Mouse (Mus musculus): Measurements from ENCODE around the gene Pgr15l. TPM values are rescaled to one million over a fixed set of nuclear protein-coding genes. Genes with fewer than 3 reads are reported as not detected.

Pgr15l gene
- not detected in 2 replicates for polyA plus RNA-seq (2015; fragmentation: Nextera tagmentation; extraction: Ambion mirVana)

GRCm38 (mm10) chrX:97072369-97072768, at the start of gene Pgr15l:
Gene Pgr15l, plus strand, starts transcription at chrX:97072596.
- ATAC-seq (ENCODE audit: low read depth), result no peak
- no peak within 1 kb of the TSS for H3K4me2 ChIP-seq (ENCODE audit: low read depth, low read length)
- no peak within 1 kb of the TSS for H3K27ac ChIP-seq (ENCODE audit: low read length)
- no peaks in the 10 kb centered on the region for H3K4me1 ChIP-seq (ENCODE audit: control insufficient read depth, low read depth, low read length)
- H3K36me3 ChIP-seq (ENCODE audit: control insufficient read depth, insufficient read depth), result no peaks in the 10 kb centered on the region
- no peak within 1 kb of the TSS for H3K4me3 ChIP-seq (ENCODE audit: low read depth, low read length)
- no peaks in the 10 kb centered on the region for H3K9me3 ChIP-seq (replicated peaks; ENCODE audit: control insufficient read depth, low read length)
- 20% methylated on average over 20 of the region's 20 CpGs for WGBS (ENCODE audit: insufficient replicate concordance)
- H3K27me3 ChIP-seq (ENCODE audit: control insufficient read depth, insufficient read depth, low read depth, low read length), result no peaks in the 10 kb centered on the region
- no peak within 1 kb of the TSS for H3K9ac ChIP-seq (ENCODE audit: low read depth, low read length)

GRCm38 (mm10) chrX:97027540-97027939, 44.9 kb upstream of the Pgr15l start:
- no peak for ATAC-seq (ENCODE audit: low read depth)

GRCm38 (mm10) chrX:97069816-97070215, 2.6 kb upstream of the Pgr15l start:
- Histone ChIP-seq H3K4me3 (ENCODE audit: low read depth, low read length) (no peak overlapping the region), H3K36me3 (ENCODE audit: control insufficient read depth, insufficient read depth) (no peaks in the 10 kb centered on the region), H3K4me1 (ENCODE audit: control insufficient read depth, low read depth, low read length) (no peaks in the 10 kb centered on the region), H3K9ac (ENCODE audit: low read depth, low read length) (no peak overlapping the region), H3K27me3 (ENCODE audit: control insufficient read depth, insufficient read depth, low read depth, low read length) (no peaks in the 10 kb centered on the region), H3K9me3 (replicated peaks; ENCODE audit: control insufficient read depth, low read length) (no peaks in the 10 kb centered on the region), H3K27ac (ENCODE audit: low read length) (no peak overlapping the region), H3K4me2 (ENCODE audit: low read depth, low read length) (no peak overlapping the region)
- no peak for ATAC-seq (ENCODE audit: low read depth)
- 13% methylated on average over 11 of the region's 11 CpGs for WGBS (ENCODE audit: insufficient replicate concordance)

More at GRCm38 (mm10) chrX:97027540-97027939, 44.9 kb upstream of the Pgr15l start:
- Histone ChIP-seq H3K27me3 (ENCODE audit: control insufficient read depth, insufficient read depth, low read depth, low read length) (no peaks in the 10 kb centered on the region), H3K4me3 (ENCODE audit: low read depth, low read length) (no peak overlapping the region), H3K36me3 (ENCODE audit: control insufficient read depth, insufficient read depth) (no peaks in the 10 kb centered on the region), H3K9ac (ENCODE audit: low read depth, low read length) (no peak overlapping the region), H3K4me2 (ENCODE audit: low read depth, low read length) (no peak overlapping the region), H3K9me3 (replicated peaks; ENCODE audit: control insufficient read depth, low read length) (no peaks in the 10 kb centered on the region), H3K4me1 (ENCODE audit: control insufficient read depth, low read depth, low read length) (no peaks in the 10 kb centered on the region), H3K27ac (ENCODE audit: low read length) (no peak overlapping the region)
